Mouse (Mus musculus) common myeloid progenitor, adult 5-6 weeks (primary cell): Measurements from ENCODE around the gene Tppp3. TPM values are rescaled to one million over a fixed set of nuclear protein-coding genes. Genes with fewer than 3 reads are reported as not detected.

Experiments
- ATAC-seq: replicated peaks from 2 replicates; pipeline ENCODE4 v1.8.0; 2016; ENCODE audit warnings: low read depth, mild to moderate bottlenecking, moderate TSS enrichment, inconsistent platforms; ENCODE audit not compliant: poor library complexity, severe bottlenecking
- total RNA-seq: library from RNA; stranded (forward); fragments of 200-1000, 187-1606 nt; gene quantifications from 2 replicates; pipeline ENCODE4 v1.2.3, GENCODE M21; 2017

Gene Tppp3
- total RNA-seq, 1 experiment from 2014 or later = not detected

DNA sequence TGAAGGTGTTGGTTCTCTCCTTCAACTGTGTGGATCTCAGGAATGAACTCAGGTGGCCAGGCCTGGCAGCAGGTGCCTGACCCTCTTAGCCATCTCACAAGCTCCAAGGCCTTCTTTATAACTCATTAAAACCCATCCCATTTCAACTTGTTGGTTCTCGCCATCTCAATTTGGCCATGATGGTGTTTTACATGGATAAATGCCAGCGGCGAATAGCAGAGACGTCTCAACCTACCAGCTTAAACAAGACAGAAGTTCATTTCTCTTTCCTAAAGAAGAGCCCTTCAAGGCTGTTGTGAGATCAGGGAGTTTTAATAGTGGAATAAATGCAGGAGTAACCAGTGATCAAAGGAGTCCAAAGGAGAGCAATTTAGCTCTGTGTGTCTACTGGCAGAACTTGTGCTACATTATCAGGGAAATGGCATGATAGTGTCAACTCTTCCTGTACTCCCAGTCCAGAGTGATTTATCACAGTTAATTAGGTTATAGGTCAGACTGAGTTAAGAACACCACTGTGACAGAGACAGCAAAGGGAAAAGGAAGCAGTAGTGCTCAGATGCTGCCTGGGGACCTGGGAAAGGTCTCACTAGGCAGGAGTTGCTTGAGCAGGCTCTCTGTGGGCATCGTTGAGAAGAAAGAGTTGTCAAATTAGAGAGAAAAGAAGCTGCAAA, 34.1 kb downstream of the Tppp3 start:
- ATAC-seq = no peak

- no peak for ATAC-seq
These were observed 35.1 kb downstream of the Tppp3 start for GRCm38 (mm10) chr8:105436218-105436617.

GRCm38 (mm10) chr8:105434136-105434535, 37.2 kb downstream of the Tppp3 start:
- no peak for ATAC-seq

DNA sequence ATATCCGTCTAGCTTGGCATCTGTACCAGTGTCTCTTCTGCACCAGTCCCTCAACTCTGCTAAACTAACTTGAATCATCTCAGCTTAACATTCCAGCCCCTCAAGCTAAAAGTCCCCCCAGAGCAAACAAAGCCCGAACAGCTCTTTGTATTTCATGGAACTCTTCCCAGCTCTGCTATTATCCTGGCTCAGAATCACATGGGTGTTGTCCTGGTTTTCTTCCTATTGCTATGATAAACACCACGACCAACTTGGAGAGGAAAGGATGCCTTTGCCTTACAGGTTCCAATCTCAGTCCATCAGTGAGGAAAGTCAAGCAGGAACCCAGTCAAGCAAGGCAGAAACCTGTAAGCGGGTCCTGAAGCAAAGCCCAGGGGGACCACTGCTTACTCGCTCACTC, 37.8 kb downstream of the Tppp3 start:
- ATAC-seq = no peak

DNA sequence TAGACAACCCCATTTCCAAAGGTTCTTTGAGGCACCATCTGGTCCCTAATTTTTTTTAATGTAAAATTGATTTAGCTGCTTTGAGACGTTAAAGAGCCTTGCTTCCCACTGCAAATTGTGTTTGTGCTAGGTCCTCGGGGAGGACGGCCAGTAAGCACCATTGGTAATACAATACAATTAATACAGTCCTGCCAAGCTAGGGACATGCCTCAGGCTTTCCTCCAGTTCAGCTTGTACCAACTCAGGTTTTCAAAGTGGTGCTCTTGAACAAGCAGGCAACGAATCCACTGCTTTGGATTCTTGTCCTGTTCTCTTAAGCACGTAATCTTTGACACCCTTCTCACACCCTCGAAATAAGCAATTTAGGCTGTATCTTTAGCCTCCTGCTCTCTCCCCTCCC, 38.3 kb downstream of the Tppp3 start:
- ATAC-seq = no peak

DNA sequence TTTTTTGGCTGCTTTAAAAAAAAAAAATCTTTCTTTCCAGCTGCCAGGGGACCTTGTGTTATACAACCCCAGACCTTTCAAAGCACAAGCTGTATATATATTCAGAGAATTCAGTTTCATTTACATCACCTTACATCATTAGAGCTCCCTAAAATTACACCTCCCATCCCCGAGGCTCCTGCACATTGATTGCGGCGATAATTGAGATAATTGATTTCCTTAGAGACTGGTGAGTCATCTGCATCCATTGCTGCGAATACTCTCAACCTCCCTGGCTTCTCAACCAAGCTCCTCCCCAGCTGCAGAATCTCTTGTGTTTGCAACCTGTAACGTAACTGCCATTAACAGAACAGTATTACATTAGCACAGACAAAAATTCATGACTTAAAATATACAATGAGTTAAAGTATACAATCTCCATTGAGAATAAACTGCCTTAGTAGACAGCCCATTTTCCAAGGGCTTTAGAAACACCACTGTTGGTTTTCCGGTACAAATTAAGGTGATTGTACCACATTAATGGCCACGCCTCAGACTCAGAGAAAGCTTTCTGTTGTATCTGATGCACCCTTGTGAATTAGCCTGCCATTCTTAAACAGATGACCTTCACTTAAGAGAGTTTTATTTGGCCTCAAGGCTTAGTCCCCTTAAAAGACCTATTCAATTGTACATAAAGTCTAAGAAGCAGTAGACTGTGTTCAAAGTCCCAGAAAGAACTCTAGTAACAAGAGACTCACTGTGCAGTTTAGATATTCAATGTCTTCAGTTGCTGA, 39.4 kb downstream of the Tppp3 start:
- ATAC-seq = no peak

DNA sequence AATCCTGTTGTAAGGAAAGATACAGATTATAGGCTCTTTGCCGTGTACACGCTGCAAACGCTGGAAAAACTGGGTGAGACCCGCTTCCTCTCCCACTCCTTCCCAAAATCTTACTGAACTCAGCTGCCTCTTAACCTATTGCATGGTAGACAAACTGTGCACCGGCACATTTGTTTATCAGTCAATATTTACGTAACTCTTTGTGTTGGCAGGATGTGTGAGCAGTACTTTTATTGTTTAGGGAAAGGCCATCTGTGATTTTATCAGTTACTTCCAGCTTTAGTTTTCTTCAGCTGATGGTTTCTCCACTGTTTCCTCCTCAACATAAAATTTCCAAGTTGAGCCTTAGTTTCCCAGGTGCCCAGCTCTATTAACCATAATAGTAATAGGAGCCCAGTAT, 44.4 kb downstream of the Tppp3 start:
- no peak for ATAC-seq

DNA sequence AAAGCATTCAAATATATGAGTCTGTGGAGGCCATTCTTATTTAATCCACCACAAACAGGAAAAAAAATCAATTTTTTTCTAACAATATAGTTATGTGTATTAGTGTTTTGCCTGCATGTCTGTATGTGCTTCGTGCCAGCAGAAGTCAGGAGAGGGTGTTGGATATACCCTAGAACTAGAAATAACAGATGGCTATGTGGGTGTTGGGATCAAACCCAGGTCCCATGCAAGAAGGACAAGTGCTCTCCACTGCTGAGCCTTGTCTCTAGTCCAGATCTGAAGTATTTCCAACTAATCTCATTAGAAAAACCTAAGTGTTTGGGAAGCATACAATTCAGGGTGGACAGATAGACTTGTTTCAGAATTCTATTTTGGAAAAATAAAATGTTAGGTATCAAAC, 49.3 kb downstream of the Tppp3 start:
- ATAC-seq = no peak

GRCm38 (mm10) chr8:105419800-105420199, 51.5 kb downstream of the Tppp3 start:
- no peak for ATAC-seq

DNA sequence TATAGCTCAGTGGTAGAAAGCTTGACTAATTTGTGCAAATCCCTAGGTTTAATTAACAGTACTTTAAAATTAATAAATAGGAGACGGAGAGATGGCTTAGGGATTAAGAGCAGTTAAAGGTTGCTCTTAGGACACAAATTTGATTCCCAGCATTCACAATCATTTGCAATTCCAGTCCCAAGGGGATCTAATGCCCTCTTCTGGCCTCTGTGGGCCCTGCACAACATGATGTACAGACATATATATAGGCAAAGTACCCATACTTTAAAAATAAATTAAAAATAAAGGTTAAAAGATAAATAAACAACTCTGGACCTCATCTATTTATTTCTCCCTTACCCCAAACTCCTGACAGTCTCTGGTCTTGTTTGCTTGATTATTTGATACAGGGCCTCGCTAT, 52.3 kb downstream of the Tppp3 start:
- no peak for ATAC-seq

Other genes starting within 250 kb of the Tppp3 start
- gene D230025D16Rik, start 246.4 kb downstream of the Tppp3 start, total RNA-seq = 15.8 and 18.0 TPM in 2 replicates
- 0.18 TPM in 1 of 2 replicates, not detected in the other for gene B3gnt9, start 216.4 kb downstream of the Tppp3 start, total RNA-seq
- 14.2 and 19.1 TPM in 2 replicates for gene Tradd, start 206.9 kb downstream of the Tppp3 start, total RNA-seq
- 5.2 and 5.6 TPM in 2 replicates for gene Fbxl8, start 206.9 kb downstream of the Tppp3 start, total RNA-seq
- gene Hsf4, start 201.7 kb downstream of the Tppp3 start, total RNA-seq = not detected in 2 replicates
- 0.05 TPM in 1 of 2 replicates, not detected in the other for gene Nol3, start 195.4 kb downstream of the Tppp3 start, total RNA-seq
- 2.9 and 6.7 TPM in 2 replicates for gene 4931428F04Rik, start 181.7 kb downstream of the Tppp3 start, total RNA-seq
- 2.3 and 2.6 TPM in 2 replicates for gene Exoc3l, start 175.4 kb downstream of the Tppp3 start, total RNA-seq
- gene E2f4, start 173.9 kb downstream of the Tppp3 start, total RNA-seq = 52.6 and 69.5 TPM in 2 replicates
- 2.1 and 5.1 TPM in 2 replicates for gene Elmo3, start 165.9 kb downstream of the Tppp3 start, total RNA-seq
- gene Lrrc29, start 145.2 kb downstream of the Tppp3 start, total RNA-seq = 1.2 and 4.0 TPM in 2 replicates
- gene Tmem208, start 145.2 kb downstream of the Tppp3 start, total RNA-seq = 21.7 and 28.4 TPM in 2 replicates
- 4.2 and 7.3 TPM in 2 replicates for gene Fhod1, start 123.6 kb downstream of the Tppp3 start, total RNA-seq
- gene Slc9a5, start 122.7 kb downstream of the Tppp3 start, total RNA-seq = 0.10 and 0.46 TPM in 2 replicates
- not detected in 2 replicates for gene Plekhg4, start 98.3 kb downstream of the Tppp3 start, total RNA-seq
- not detected in 2 replicates for gene Kctd19, start 58.0 kb downstream of the Tppp3 start, total RNA-seq
- 0.69 and 1.5 TPM in 2 replicates for gene Lrrc36, start 58.0 kb downstream of the Tppp3 start, total RNA-seq
- 2.4 and 3.5 TPM in 2 replicates for gene Zdhhc1, start 25.4 kb upstream of the Tppp3 start, total RNA-seq
- not detected in 2 replicates for gene Hsd11b2, start 47.2 kb upstream of the Tppp3 start, total RNA-seq
- 27.5 and 33.4 TPM in 2 replicates for gene Atp6v0d1, start 94.5 kb upstream of the Tppp3 start, total RNA-seq
- gene Ripor1, start 133.7 kb upstream of the Tppp3 start, total RNA-seq = 21.9 and 39.1 TPM in 2 replicates
- gene Ctcf, start 165.0 kb upstream of the Tppp3 start, total RNA-seq = 113 and 139 TPM in 2 replicates
- not detected in 2 replicates for gene Agrp, start 165.9 kb upstream of the Tppp3 start, total RNA-seq
- 2.9 and 4.3 TPM in 2 replicates for gene Carmil2, start 214.7 kb upstream of the Tppp3 start, total RNA-seq
- 17.8 and 33.4 TPM in 2 replicates for gene Acd, start 229.6 kb upstream of the Tppp3 start, total RNA-seq
- gene Pard6a, start 229.6 kb upstream of the Tppp3 start, total RNA-seq = 0.41 and 11.5 TPM in 2 replicates
- not detected in 2 replicates for gene 4933405L10Rik, start 236.1 kb upstream of the Tppp3 start, total RNA-seq
- 12.9 and 16.0 TPM in 2 replicates for gene Enkd1, start 236.7 kb upstream of the Tppp3 start, total RNA-seq